Mouse (Mus musculus) liver, adult 2 months (tissue): ENCODE results near the gene Mgea5. TPM values are rescaled to one million over a fixed set of nuclear protein-coding genes. Genes with fewer than 3 reads are reported as not detected.

Experiments used
- DNase-seq: peaks from one replicate; pipeline ENCODE4 v3.0.0-alpha.2; 2011; ENCODE audit warnings: low read depth, low spot score; ENCODE audit errors: extremely low read depth
- H3K27ac ChIP-seq: fragments of 200-500 bp; replicated peaks from 2 replicates; pipeline ENCODE4 v1.5.1; 2012; ENCODE audit warnings: low read depth, mild to moderate bottlenecking, control low read depth, inconsistent platforms, low read length; ENCODE audit not compliant: insufficient read depth
- H3K27me3 ChIP-seq: fragments of 200-500 bp; 2 replicates; pipeline ENCODE4 v1.6.1; 2012; ENCODE audit warnings: mild to moderate bottlenecking, moderate library complexity, low read length, inconsistent platforms; ENCODE audit not compliant: control insufficient read depth, insufficient read depth
- H3K36me3 ChIP-seq: fragments of 200-500 bp; 2 replicates; pipeline ENCODE4 v1.6.1; 2012; ENCODE audit warnings: low read length, inconsistent platforms; ENCODE audit not compliant: control insufficient read depth, insufficient read depth
- H3K4me1 ChIP-seq: fragments of 200-500 bp; 2 replicates; pipeline ENCODE4 v1.6.1; 2011; ENCODE audit warnings: low read length; ENCODE audit not compliant: control insufficient read depth, insufficient read depth
- H3K4me3 ChIP-seq: fragments of 200-500 bp; 2 replicates; pipeline ENCODE4 v1.5.1; 2011; ENCODE audit warnings: low read depth, mild to moderate bottlenecking, control low read depth, low read length, moderate library complexity; ENCODE audit not compliant: insufficient read depth
- H3K79me2 ChIP-seq: fragments of 200-500 bp; 2 replicates; pipeline ENCODE4 v1.6.1; 2012; ENCODE audit warnings: inconsistent platforms, mild to moderate bottlenecking, low read length, moderate library complexity; ENCODE audit not compliant: control insufficient read depth, insufficient read depth
- H3K9ac ChIP-seq: fragments of 200-500 bp; 2 replicates; pipeline ENCODE4 v1.6.1; 2012; ENCODE audit warnings: low read depth, mild to moderate bottlenecking, control low read depth, inconsistent platforms, low read length
- CTCF ChIP-seq: fragments of 200-500 bp; IDR thresholded peaks from 2 replicates; pipeline ENCODE4 v1.5.1; 2011; ENCODE audit warnings: low read depth, low read length, control low read depth
- POLR2A ChIP-seq: fragments of 200-500 bp; IDR thresholded peaks from 2 replicates; pipeline ENCODE4 v1.6.1; 2011; ENCODE audit warnings: low read length, control low read depth; ENCODE audit not compliant: insufficient read depth; ENCODE audit errors: extremely low read depth
- WGBS: fragments of 180-500 bp; shearing (Covaris S2); methylation state at CpG from one replicate; pipeline ENCODE4 v1.1.7; 2018; 5-methylcytosine and 5-hydroxymethylcytosine counted together
- polyA plus RNA-seq: library from polyadenylated mRNA; depleted of rRNA; stranded (reverse); fragments of >200 nt; gene quantifications from 2 replicates; pipeline ENCODE4 v1.2.3, GENCODE M21; 2012
- total RNA-seq: library from RNA; depleted of rRNA; stranded (reverse); fragments of >200 nt; gene quantifications from 2 replicates; pipeline ENCODE4 v1.2.3, GENCODE M21; 2014

Mgea5 gene
- total and polyA plus RNA-seq, 2 experiments = 11.1 to 44.3 TPM

- TF ChIP-seq POLR2A = no peak
- TF ChIP-seq CTCF = no peak
- WGBS = 87% methylated on average over 11 of the region's 11 CpGs
- no peaks in the 10 kb centered on the region for H3K79me2 ChIP-seq
- 0 out of 2 replicates have a peak, but pooled peaks cover 1% of the 10 kb centered on the region for H3K4me1 ChIP-seq
- no peaks in the 10 kb centered on the region for H3K27me3 ChIP-seq
- no peak overlapping the region for H3K4me3 ChIP-seq
- H3K36me3 ChIP-seq = no peaks in the 10 kb centered on the region
- H3K9ac ChIP-seq = no peak overlapping the region
- no peak overlapping the region for H3K27ac ChIP-seq
- DNase-seq = no peak
Measured at GRCm38 (mm10) chr19:45817816-45818490, 34.3 kb upstream of the Mgea5 start.

- Histone ChIP-seq H3K4me1 (0 out of 2 replicates have a peak, but pooled peaks cover 1% of the 10 kb centered on the region), H3K27me3 (no peaks in the 10 kb centered on the region), H3K36me3 (no peaks in the 10 kb centered on the region), H3K9ac (no peak overlapping the region), H3K27ac (no peak overlapping the region), H3K4me3 (no peak overlapping the region), H3K79me2 (no peaks in the 10 kb centered on the region)
- 82% methylated on average over 8 of the region's 8 CpGs for WGBS
- TF ChIP-seq CTCF (no peak), POLR2A (no peak)
- DNase-seq = no peak
Measured at GRCm38 (mm10) chr19:45816727-45817126, 33.1 kb upstream of the Mgea5 start.

GRCm38 (mm10) chr19:45815831-45816405 lies 32.3 kb upstream of the Mgea5 start, which contains the start of gene Kcnip2:
TSS of gene Kcnip2 (minus strand) at chr19:45816061.
- Histone ChIP-seq H3K27me3 (no peaks in the 10 kb centered on the region), H3K79me2 (no peaks in the 10 kb centered on the region), H3K4me3 (no peak within 1 kb of the TSS), H3K9ac (no peak within 1 kb of the TSS), H3K36me3 (no peaks in the 10 kb centered on the region), H3K4me1 (0 out of 2 replicates have a peak, but pooled peaks cover 1% of the 10 kb centered on the region), H3K27ac (no peak within 1 kb of the TSS)
- no peak for TF ChIP-seq CTCF
- TF ChIP-seq POLR2A = no peak
- WGBS = 8% methylated on average over 29 of the region's 29 CpGs
- no peak for DNase-seq

GRCm38 (mm10) chr19:45815170-45815569 lies 31.5 kb upstream of the Mgea5 start:
- WGBS = 67% methylated on average over 10 of the region's 10 CpGs
- Histone ChIP-seq H3K4me3 (no peak overlapping the region), H3K9ac (no peak overlapping the region), H3K79me2 (no peaks in the 10 kb centered on the region), H3K36me3 (no peaks in the 10 kb centered on the region), H3K27me3 (no peaks in the 10 kb centered on the region), H3K4me1 (0 out of 2 replicates have a peak, but pooled peaks cover 1% of the 10 kb centered on the region), H3K27ac (no peak overlapping the region)
- TF ChIP-seq POLR2A (no peak), CTCF (no peak)
- DNase-seq = no peak

DNA sequence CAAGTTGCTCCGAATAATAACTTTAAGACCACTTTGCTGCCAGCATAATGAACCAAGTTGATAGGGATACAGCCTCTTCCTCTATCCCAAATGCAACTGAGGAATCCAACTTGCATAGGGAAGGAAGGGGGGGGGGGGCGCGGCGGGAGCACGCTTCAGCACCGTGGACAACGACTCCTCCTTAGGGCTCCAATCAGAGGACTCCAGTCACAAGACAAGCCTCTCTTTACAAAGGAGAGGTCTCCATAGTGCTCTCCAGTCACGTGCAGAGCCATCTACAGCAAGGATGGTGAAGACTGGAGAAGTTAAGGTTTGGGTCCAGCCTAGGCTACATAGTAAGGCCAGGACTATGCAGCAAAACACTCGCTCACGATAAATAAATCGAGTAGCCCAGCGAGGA lies 30.2 kb upstream of the Mgea5 start:
- Histone ChIP-seq H3K4me1 (0 out of 2 replicates have a peak, but pooled peaks cover 1% of the 10 kb centered on the region), H3K27ac (no peak overlapping the region), H3K36me3 (no peaks in the 10 kb centered on the region), H3K9ac (no peak overlapping the region), H3K4me3 (no peak overlapping the region), H3K79me2 (no peaks in the 10 kb centered on the region), H3K27me3 (no peaks in the 10 kb centered on the region)
- no peak for TF ChIP-seq CTCF
- TF ChIP-seq POLR2A = no peak
- DNase-seq = no peak
- 19% methylated on average over 12 of the region's 12 CpGs for WGBS

DNA sequence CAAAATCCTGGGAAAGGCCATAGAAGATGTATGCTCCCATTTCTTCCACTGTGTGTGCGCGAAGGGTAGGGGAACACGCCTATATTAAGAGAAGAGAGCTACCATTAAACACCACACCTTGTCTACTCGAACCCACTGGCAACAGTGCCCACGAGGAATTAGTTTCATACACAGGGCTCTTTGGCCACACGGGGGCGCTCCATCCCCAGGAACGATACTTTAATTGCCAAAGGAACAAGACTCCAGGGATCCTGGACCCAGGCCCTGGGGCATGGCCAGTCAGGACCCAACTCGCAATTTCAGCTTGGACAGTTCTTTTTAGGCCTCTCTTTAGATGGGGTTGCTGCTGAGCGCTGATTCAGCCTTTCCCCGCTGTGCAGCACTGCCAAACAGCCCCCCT lies 29.6 kb upstream of the Mgea5 start:
- H3K36me3 ChIP-seq = no peaks in the 10 kb centered on the region
- H3K4me1 ChIP-seq = 0 out of 2 replicates have a peak, but pooled peaks cover 1% of the 10 kb centered on the region
- H3K4me3 ChIP-seq = no peak overlapping the region
- H3K27me3 ChIP-seq = no peaks in the 10 kb centered on the region
- DNase-seq = peak; percentile 14
- H3K27ac ChIP-seq = no peak overlapping the region
- H3K9ac ChIP-seq = no peak overlapping the region
- H3K79me2 ChIP-seq = no peaks in the 10 kb centered on the region
- 8% methylated on average over 11 of the region's 11 CpGs for WGBS
- no peak for TF ChIP-seq POLR2A
- peak; percentile 76 for TF ChIP-seq CTCF
